Mouse (Mus musculus) embryo, embryonic 10.5 days (tissue): ENCODE data around the gene Dchs1.
"Not testable (repeated sequence)": the region's sequence is repeated elsewhere in the genome, so short reads cannot be mapped to it uniquely, and the experiment has no call there.

Experiments used
- DNase-seq: peaks from one replicate; pipeline ENCODE4 v3.0.0-alpha.2; 2015; ENCODE audit warnings: low spot score

Dchs1 gene

GRCm38 (mm10) chr7:105783861-105784260 is 3.6 kb downstream of the Dchs1 start:
- no peak for DNase-seq

GRCm38 (mm10) chr7:105778553-105779265 is 8.7 kb downstream of the Dchs1 start:
- DNase-seq = peak; percentile 70

- DNase-seq = peak; percentile 85
Measured at GRCm38 (mm10) chr7:105777797-105778552, 9.5 kb downstream of the Dchs1 start.

- no peak for DNase-seq
Measured at GRCm38 (mm10) chr7:105777316-105777715, 10.1 kb downstream of the Dchs1 start.

GRCm38 (mm10) chr7:105776026-105776425 is 11.4 kb downstream of the Dchs1 start:
- DNase-seq = no peak

- no peak for DNase-seq
Measured at GRCm38 (mm10) chr7:105774661-105775060, 12.8 kb downstream of the Dchs1 start.

GRCm38 (mm10) chr7:105773041-105773440 is 14.4 kb downstream of the Dchs1 start:
- DNase-seq = no peak

- no peak for DNase-seq
Measured at GRCm38 (mm10) chr7:105772331-105772730, 15.1 kb downstream of the Dchs1 start.

GRCm38 (mm10) chr7:105769959-105770358 is 17.5 kb downstream of the Dchs1 start:
- DNase-seq = no peak

- peak; percentile 68 for DNase-seq
Measured at GRCm38 (mm10) chr7:105767729-105768165, 19.7 kb downstream of the Dchs1 start.

- no peak for DNase-seq
Measured at GRCm38 (mm10) chr7:105764331-105764730, 23.1 kb downstream of the Dchs1 start.

GRCm38 (mm10) chr7:105762517-105763270 is 24.8 kb downstream of the Dchs1 start:
- DNase-seq = no peak

GRCm38 (mm10) chr7:105761813-105762484 is 25.5 kb downstream of the Dchs1 start:
- no peak for DNase-seq

GRCm38 (mm10) chr7:105753281-105753680 is 34.2 kb downstream of the Dchs1 start:
- no peak for DNase-seq

- DNase-seq = no peak
Measured at GRCm38 (mm10) chr7:105752716-105753115, 34.7 kb downstream of the Dchs1 start.

GRCm38 (mm10) chr7:105751491-105752433 is 35.7 kb downstream of the Dchs1 start, which contains the start of gene Tpp1:
Gene Tpp1 (minus strand): TSS chr7:105752235.
- DNase-seq = peak; percentile 97

GRCm38 (mm10) chr7:105747776-105748175 is 39.7 kb downstream of the Dchs1 start:
- no peak for DNase-seq

GRCm38 (mm10) chr7:105743926-105744590 is 43.4 kb downstream of the Dchs1 start, which contains the start of gene Taf10:
Gene Taf10 (minus strand): TSS chr7:105744361.
- peak; percentile 95 for DNase-seq

- not testable (repeated sequence) for DNase-seq
Measured at GRCm38 (mm10) chr7:105743246-105743925, 44.1 kb downstream of the Dchs1 start.
